Mouse (Mus musculus): ENCODE data around the gene Ccdc36.

GRCm38 (mm10) chr9:108455747-108456571 is 27.7 kb upstream of the Ccdc36 start:
- TF ChIP-seq GATA1 (IDR thresholded peaks at IDR 0.05; ENCODE audit: low read length) (no peak), TAL1 (IDR thresholded peaks at IDR 0.05; ENCODE audit: low read length) (no peak)
